Mouse (Mus musculus) urinary bladder, postnatal 25 days (tissue): ENCODE data around the gene Tnrc6b.

Experiments
- DNase-seq: peaks from one replicate; pipeline ENCODE4 v3.0.0; 2022; ENCODE audit warnings: low spot score

Tnrc6b gene

DNA sequence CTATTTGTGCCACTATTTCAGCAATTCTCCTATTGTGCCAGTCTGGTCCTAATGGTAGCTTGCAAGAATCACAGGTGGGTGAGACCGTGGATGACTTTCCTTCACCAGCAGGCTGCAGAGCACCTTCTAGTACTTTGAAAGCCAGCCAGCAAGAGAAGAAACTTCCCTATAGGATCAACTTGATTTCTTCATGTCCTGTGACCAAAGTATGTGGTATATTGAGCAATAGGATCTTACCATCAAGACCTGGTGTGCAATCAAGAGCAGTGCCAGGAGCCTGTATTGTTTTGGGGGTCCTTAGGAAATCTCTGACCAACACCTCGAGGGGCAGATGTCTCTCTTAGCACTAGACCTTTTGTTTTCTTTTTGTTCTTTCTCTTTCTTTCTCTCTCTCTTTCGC, 81.4 kb downstream of the Tnrc6b start:
- DNase-seq = no peak

DNA sequence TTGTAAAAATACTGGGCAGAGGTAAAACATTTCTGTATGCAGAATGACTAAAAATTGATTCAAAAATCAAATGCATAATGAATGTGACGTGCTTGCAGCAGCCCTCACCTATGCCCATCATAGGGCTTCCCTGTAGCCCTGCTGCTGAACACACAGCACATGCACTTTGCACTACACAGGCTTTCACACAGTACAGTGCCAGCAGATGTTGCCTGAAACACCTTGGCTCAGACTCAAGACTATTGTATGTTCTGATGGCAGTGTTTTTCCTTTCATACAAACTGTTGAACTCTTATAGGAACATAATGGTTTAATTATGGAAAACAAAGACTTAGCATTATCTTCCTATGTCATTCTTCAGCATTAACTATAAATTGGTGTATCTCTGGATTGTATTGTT, 84.0 kb downstream of the Tnrc6b start:
- no peak for DNase-seq

DNA sequence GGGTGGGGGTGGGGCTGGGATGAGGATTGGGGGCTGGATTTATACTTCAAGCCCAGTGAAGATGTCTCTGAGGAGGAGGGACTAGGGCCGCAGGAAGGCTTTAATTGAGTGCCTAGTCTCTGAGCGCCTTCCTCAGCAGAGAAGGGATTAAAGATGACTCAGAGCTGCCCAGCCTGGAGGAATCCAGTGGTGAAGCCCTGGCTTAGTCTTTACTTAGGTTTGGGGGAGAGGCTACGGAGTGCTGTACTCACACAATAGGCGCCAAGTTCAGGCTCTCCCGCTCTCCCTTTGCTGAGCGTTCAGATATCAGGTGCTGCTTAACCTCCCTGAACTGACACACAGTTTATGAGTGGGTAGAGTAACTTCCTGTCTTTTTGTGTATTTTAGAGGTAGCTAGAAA, 86.6 kb downstream of the Tnrc6b start:
- peak; percentile 33 for DNase-seq

DNA sequence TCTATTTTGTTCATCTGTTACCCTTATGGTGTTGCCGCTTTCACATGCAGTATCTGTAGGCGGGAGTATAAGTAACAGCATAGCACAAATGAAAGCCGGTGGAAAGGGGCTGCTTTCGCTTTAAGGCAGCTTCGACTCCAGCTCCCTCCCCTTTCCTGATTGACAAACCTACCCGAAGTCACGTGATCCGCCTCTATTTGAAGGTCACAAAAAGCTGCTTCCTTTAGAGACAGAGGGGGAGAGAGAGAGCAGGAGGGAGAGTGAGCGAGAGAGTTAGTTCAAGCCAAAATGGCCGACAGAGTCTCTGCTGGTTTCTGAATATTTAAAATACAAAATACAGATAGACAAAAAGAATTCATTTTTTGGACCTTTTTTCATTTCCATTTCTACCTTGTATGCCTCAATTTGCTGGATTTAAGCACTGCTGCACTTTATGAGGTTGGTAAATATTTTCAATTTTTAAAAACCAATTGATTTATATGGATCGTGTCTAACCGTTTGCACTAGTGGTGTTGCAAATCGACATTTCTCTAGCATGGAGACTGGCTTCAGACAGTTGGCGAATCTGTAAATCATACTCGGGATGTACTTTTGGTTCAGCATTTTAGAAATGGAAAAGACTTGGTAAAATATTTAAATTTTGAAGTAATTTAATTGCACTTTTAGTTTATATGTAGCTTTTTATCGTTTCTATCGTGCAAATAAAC, 87.4 kb downstream of the Tnrc6b start:
- peak; percentile 75 for DNase-seq

DNA sequence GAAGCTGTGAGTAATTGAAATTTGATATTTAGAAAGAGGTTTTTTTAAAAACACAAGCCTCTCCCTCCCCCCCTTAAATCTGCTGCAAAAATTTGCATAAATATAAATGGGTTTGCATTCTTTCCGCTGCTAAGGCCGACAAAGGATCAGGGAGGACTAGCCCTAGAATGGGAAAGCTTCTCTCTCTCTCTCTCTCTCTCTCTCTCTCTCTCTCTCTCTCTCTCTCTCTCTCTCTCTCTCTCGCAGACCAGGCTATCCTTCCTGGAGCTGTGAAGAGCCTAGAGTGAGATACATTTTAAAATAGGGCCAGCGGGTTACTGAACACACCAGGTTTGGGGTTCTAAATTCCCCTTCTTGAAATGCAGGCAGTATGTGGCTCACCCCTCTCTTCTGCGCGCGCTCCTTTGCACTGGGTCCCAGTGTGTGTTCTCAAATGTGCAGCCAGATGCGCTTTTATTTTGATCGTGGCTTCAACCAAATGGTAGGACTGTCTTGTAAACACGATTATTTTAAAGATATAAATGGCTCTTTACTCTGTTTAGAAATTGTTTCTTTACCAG, 88.0 kb downstream of the Tnrc6b start:
- no peak for DNase-seq

DNA sequence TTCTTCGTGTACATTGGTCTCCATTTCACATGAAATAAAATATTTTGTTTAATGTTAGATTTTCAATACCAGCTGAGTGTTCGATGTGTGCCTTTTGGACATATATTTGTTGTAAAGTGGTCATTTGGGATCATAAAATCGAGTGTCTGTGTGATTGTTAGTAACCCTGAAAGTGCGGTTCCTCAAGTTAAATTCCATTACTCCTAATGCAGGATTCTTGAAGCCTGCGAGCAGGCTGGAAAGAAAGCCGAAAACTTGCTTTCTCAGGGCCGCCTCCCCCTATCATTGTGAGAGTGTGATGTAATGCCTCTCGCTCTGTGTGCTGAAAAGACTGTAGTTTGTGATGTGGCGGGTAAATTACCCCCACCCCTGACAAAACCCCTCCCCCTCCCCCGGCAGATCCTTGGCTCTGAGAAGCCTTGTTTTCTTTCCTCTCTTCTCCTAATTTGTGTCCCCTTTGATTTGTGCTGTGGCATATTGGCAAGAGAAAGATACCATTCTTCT, 88.6 kb downstream of the Tnrc6b start:
- DNase-seq = no peak

DNA sequence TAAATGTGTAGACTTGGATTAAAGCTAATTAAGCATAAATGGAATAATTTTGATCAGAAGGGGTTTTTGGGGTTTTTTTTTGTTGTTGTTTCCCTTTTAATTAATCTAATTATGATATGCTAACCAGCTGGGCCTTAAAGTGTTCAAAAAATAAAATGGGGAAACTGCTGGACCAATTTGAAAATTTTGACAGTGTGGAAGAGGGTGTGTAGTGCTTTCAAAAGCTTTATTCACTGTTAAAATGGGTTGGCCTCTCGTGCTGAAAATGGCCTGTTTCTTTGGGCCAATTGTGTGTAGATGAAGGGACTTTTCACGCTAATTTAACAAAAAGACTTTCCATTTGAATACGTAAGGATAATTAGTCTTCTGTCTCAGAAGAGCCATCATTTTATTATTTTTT, 89.1 kb downstream of the Tnrc6b start:
- DNase-seq = no peak

DNA sequence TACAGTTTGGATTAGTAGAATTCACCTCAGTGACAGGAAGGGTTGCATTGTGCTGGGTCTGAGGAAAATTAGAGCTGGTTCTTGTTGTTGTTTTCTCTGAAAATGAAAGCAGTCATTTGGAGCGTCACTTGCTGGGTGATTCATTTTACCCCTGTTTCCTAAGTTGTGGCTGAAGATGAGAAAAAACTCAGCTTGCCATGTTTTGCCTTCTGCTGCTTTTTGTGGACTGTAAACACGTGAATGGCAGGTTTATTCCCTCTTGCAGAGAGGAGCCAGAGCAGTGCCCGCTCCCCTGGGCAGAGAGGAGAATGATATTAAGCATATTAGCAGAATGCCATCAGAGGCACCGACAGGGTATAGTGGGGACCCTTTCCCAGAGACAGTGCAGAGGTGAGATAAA, 89.7 kb downstream of the Tnrc6b start:
- DNase-seq = no peak

DNA sequence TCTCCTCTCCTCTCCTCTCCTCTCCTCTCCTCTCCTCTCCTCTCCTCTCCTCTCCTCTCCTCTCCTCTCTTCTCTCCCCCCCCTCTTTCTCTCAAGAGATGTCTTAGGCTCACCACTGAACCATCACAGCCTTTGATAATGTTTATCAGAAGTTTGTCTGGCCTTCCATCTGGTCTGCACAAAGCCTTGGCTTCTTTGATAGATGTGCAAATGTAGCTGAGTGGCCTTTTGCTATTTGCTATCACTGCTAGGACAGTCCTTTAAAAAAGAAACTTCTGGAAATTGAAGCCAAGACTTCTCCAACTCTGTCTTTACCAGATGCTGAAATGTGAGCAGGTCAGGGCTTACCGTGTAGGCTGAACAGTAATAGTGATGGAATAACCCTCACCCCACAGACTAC, 90.5 kb downstream of the Tnrc6b start:
- no peak for DNase-seq

DNA sequence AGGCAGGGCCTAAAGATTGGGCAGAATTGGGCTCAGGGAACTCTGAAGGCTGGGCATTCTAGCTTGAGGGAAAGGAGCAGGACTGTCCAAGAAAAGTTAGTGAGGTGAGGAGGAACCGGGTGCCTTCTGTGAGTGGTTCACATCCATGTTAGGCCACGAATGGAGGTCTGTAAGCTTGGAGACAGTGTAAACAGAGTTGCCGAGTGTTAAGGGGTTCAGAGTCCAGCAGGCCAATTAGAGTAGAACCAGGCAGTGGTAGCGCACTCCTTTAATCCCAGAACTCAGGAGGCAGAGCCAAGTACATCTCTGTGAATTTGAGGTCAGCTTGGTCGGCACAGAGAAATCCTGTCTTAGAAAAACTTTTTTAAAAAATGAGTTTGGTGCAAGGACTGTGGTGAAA, 96.0 kb downstream of the Tnrc6b start:
- no peak for DNase-seq

DNA sequence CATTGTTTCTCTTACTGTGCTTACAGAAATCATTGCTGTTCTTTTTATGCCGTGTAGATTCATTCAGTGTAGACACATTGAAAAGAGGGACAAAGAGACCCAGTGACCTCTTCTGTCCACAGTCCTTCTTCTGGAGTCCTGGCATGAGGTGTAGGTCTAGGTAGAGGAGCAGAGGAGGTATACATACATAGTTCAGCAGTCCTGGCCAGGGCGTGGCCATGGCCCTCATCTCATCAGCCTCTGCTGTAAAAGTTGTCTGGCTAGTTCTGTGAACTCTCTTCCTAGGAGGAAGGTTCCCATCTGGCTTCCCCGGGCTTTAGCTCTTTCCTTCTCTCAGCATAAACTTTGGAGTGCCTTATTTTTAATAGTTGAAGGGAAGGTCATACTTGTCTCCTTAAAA, 99.1 kb downstream of the Tnrc6b start:
- DNase-seq = no peak

DNA sequence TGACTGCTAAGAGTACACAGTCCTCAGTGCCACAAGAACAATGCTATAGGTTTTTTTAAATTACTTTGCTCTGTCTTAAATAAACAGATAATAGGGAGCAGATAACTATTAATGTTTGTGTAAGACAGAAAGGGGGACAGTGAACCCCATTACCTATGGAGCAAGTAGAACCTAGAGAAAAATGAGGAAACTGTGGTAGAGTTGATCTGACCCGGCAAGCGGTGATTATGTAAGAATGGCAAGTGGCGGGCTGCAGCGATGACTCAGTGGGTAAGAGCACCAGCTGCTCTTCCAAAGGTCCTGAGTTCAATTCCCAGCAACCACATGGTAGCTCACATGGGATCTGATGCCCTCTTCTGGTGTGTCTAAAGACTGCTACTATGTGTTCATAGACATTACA, 101.7 kb downstream of the Tnrc6b start:
- DNase-seq = no peak

DNA sequence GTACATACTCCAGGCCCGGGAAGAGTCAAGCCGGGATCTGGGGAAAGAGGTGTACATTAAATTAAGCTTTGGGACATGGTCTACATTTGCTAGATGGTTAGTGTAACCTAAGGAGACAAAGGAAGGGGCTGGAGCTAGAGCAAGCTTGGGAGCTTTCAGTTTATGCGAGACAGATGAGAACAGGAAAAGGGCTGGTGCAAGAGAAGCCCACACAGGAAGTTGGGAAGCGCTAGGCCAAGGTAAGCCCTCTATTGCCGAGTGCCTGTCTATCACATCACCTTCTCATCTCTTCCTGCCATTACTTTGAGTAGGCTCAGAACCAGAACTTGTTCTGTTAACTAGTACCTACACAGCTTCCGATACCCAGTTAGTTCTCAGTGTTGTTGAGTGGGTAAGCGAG, 103.7 kb downstream of the Tnrc6b start:
- DNase-seq = no peak

DNA sequence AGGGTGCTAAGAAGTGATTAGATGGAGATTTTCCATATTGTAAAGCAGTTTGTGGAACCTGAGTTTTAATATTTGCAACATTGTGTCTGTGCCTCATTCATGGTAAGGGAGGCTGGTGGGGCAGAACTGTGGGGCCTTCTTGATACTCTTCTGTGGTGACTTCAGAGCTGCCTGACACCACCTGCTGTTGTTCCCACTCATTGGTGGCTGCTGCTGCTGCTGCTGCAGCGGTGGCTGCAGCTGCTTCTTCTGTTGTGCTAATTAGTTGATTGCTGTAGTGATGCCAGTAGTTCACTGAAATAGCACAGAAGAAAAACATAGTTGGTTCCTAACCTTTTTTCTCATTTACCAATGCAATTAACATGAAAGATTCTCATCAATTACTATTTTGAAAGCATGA, 111.2 kb downstream of the Tnrc6b start:
- no peak for DNase-seq

DNA sequence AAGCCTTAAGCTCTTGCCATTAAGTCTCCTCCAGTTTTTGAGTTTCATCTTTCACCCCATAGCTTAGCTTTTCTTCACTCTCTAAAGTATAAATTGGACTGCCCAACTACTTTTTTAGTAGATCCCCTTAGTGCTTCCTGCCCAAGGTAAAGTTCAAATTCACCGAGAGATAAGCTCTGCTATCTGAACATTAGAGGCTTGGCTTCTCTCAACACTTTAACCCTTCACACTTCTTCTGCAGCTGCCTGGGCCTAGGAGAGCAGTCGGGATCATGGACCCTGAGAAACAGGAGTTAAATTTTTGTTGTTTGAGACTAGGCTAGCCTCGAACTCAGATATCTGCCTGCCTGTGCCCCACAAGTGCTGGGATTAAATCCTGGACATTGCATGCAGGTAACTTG, 120.1 kb downstream of the Tnrc6b start:
- DNase-seq = no peak

DNA sequence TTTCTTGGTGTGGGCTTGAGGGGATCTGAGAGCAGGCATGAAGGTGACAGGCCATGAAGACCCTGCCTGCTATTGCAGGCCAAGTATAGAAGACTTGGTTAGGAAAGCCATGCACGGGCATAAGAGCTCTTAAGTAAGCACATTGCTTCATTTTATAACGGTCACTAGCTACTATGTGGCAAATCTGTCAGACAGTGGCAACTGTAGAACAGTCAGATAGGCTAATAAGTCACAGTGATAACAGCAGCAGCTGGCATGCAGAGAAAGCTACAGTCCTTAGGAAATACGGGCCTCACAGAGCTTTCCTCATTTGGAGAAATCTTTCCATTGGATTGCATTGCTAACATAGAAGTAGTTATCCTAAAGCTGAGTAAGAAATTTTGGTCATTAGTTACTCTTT, 121.7 kb downstream of the Tnrc6b start:
- no peak for DNase-seq

DNA sequence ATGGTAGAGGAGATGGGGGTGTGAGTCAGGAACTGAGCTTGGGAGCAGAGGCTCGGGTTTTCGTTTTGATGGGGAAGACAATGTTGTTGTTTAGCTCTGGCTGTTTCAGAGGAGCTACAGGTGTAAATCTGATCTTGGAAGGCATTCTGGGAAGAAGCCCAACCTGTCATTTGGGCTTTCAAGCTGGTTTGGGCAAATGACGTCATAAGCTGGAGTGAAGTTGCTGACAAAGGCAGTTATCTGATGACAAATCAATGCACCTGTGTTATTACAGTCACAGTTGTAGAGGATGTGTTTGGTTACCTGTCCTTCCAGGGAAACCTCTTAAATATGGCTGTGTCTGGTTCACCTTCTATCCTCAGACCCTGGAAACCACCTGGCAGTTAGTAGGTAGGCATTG, 125.1 kb downstream of the Tnrc6b start:
- no peak for DNase-seq

DNA sequence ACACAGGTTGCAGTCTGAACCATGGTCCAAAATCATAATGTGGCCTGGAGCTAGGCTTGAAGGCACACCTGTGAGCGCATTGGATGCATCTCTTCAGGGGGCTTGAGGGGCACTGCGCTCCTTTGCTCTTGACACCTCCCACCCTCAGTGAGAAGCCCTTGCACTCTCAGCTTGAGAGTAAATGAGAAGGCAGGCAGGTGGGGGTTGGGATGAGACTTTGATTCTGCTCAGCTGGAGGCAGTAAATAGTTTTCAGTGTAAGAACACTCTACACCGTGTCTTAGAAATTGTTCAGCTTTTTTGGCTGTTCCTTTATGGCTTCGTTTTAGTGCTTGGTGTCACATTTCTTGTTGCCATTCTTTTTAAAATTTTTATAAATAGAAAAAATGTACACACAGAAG, 127.7 kb downstream of the Tnrc6b start:
- DNase-seq = no peak

DNA sequence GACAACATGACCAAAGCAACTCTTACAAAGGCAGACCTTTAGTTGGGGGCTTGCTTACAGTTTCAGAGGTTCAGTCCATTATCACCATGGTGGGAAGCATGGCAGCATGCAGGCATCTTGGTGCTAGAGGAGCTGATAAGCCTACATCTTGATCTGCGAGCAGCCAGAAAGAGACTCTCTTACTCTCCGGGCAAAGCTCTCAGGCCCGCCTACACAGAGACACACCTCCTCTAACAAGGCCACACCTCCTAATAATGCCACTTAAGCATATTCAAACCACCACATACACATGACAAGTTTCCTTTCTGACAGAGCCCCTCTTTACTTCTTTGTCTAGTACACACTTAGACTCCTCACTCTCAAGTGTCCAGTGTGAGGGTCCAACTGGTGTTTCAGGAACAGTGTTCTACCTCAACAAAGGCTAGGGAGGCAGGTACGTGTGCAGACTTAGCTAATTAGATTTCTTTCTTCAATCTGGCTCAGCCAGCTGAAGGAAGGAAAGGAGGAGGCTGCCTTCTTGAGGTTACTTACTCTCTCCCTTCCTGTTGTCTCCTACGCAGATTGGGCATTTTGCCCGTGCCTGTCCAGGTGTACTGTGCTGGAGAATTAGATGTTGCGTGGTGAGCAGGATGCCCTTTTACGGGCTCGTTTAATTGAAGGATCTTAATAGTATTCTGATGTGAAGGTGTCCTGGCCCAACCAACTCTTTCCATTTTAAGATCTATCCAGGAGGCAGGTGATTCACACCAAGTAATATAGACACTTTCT, 128.7 kb downstream of the Tnrc6b start:
- DNase-seq = no peak

DNA sequence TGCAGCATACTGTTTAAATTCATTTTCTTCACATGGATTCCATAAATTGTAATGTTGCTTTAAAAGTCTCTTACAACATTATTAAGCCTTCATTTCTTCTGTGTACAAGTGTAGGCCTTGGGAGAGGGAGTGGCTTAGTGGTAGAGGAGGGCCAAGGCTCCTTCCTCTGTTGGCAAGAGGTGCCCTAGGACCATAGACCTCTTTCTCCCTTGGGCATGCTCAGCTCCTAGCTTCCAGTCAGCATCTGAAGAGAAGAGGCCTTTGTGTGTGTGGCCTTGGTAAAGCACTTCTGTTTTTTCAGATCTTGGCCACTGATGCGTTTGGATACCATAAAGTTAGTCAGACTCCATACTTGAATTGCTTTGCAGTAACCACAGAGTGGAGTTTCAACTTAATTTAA, 133.1 kb downstream of the Tnrc6b start:
- no peak for DNase-seq

DNA sequence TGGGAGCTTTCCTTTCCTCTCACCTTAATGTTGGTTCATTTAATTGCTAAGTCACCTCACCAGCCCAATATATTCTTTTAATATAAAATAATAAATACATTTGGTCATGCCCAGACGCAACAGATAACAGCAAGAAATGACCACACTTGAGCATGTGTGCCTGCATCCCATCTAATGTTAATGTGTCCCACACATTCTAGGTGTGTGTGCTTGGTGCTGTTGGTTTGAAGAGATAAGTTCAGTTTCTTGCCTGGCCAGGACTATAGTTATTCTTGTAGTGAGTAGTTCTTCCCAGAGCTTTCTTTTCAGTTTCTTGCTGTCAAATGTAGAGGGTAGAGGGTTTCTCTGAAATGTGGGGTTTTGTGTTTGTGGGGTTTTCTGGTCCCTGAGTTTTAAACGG, 133.8 kb downstream of the Tnrc6b start:
- DNase-seq = no peak

DNA sequence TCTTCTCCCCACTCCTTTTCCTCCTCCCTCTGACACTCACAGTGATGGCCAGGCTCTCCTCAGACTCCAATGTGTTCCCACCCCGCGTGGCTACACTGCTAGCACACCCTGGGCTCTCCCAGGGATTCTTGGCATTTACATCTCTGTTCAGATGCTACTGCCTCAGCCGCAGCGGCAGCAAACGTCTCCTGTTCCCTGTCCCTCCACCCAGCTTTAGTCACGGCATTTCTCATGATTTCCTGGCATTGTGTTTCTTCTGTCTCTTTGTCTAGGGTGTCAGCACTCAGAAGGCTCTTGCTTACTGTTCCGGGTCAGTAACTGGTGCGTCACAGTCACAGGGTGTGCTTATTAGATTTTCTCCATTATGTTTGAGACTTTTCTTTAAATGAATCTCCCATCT, 138.9 kb downstream of the Tnrc6b start:
- no peak for DNase-seq

DNA sequence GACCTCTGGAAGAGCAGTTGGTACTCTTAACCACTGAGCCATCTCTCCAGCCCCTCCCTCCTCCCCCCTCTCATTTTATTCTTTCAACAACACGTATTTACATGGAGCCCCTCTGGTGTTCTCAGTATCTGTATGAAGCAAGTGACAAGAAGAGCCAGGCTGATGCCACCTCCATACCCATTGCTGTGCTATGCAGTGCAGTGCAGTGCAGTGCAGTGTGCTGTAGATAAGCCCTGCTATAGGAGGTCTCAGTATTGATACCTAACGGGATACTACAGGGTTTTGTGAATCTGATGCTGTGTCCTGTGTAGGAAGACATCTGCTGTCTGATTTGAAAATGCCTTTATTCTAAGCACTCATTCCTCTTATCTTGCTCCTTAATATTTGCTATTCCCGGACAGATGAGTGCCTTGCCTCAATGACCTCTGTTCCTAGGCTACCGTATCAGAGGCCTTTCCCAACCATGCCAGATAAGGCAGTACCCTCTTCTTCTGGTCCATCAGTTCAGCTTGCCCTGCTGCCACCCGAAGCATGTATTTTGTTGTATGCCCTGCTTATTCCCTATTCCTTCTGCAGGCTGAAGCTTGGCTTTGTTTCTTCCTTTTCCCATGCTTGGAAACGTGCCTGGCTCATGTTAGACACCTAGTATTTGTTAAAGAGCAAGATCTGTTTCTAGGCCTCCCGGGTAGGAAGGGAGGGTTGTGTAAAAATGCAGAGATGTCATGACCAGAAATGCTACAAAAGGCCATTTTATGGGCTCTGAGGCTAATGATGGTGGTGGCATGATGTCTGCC, 139.8 kb downstream of the Tnrc6b start:
- no peak for DNase-seq
